Mouse (Mus musculus): Measurements from ENCODE around the gene Gbx1.

- TF ChIP-seq EP300 (IDR thresholded peaks at IDR 0.05; ENCODE audit: low read depth), result no peak
- TF ChIP-seq CTCF (IDR thresholded peaks at IDR 0.05; ENCODE audit: low read depth), result no peak
Observed at GRCm38 (mm10) chr5:24490413-24490920, 36.5 kb downstream of the Gbx1 start.
